Mouse (Mus musculus): ENCODE measurements at regions not wholly inside any gene's neighbourhood (a gene's known extent, or its start where the extent isn't known, plus 50 kb on each side); places are given as distances from the start of the nearest gene placed in this dataset.

GRCm38 (mm10) chr16:54928259-54928658, 369.5 kb downstream of the Zpld1 start:
- TF ChIP-seq POLR2A (IDR thresholded peaks at IDR 0.05; ENCODE audit: insufficient read length, low read depth): no peak
- TF ChIP-seq MYOG (IDR thresholded peaks at IDR 0.05; ENCODE audit: control insufficient read depth in 1 of 3, insufficient read depth in 1 of 3, insufficient read length in 2 of 3, low read depth in 2 of 3): no peak
- TF ChIP-seq USF1 (IDR thresholded peaks at IDR 0.05; ENCODE audit: low read depth): no peak
- TF ChIP-seq E2F4 (IDR thresholded peaks at IDR 0.05; ENCODE audit: insufficient read depth): no peak
